Mouse (Mus musculus) hindbrain, embryonic 11.5 days (tissue): ENCODE measurements around the gene Skap1. TPM values are rescaled to one million over a fixed set of nuclear protein-coding genes. Genes with fewer than 3 reads are reported as not detected.

Experiments used
- ATAC-seq: fragments of 200-750 bp; cut with Nextera tagmentation; 2 replicates; pipeline ENCODE4 v1.8.0; 2017; ENCODE audit warnings: mild to moderate bottlenecking, moderate TSS enrichment, moderate library complexity; ENCODE audit not compliant: low FRiP score
- DNase-seq: peaks from one replicate; pipeline ENCODE4 v3.0.0-alpha.2; 2015; ENCODE audit warnings: low spot score
- H3K27ac ChIP-seq: fragments of 300-500 bp; sonication (generic); 2 replicates; pipeline ENCODE4 v1.5.1; 2014; ENCODE audit warnings: mild to moderate bottlenecking, low read depth, low read length
- H3K27me3 ChIP-seq: fragments of 300-500 bp; sonication (generic); 2 replicates; pipeline ENCODE4 v1.6.1; 2014; ENCODE audit warnings: mild to moderate bottlenecking, low read length, moderate library complexity, mixed read lengths; ENCODE audit not compliant: control insufficient read depth, insufficient read depth
- H3K36me3 ChIP-seq: fragments of 300-500 bp; sonication (generic); 2 replicates; pipeline ENCODE4 v1.6.1; 2014; ENCODE audit warnings: mild to moderate bottlenecking, low read length, moderate library complexity, mixed read lengths; ENCODE audit not compliant: control insufficient read depth, insufficient read depth
- H3K4me1 ChIP-seq: fragments of 300-500 bp; sonication (generic); replicated peaks from 2 replicates; pipeline ENCODE4 v1.6.1; 2014; ENCODE audit warnings: low read length, mixed read lengths; ENCODE audit not compliant: control insufficient read depth, insufficient read depth
- H3K4me2 ChIP-seq: fragments of 300-500 bp; sonication (generic); replicated peaks from 2 replicates; pipeline ENCODE4 v1.6.1; 2014; ENCODE audit warnings: mild to moderate bottlenecking, low read depth, low read length
- H3K4me3 ChIP-seq: fragments of 300-500 bp; sonication (generic); 2 replicates; pipeline ENCODE4 v1.5.1; 2014; ENCODE audit warnings: low read depth, low read length
- H3K9ac ChIP-seq: fragments of 300-500 bp; sonication (generic); 2 replicates; pipeline ENCODE4 v1.6.1; 2014; ENCODE audit warnings: low read depth, low read length
- H3K9me3 ChIP-seq: fragments of 300-500 bp; sonication (generic); 2 replicates; pipeline ENCODE4 v1.6.1; 2016; ENCODE audit warnings: low read length; ENCODE audit not compliant: control insufficient read depth
- WGBS: fragments of 180-500 bp; shearing (Covaris S2); extraction: QIAGEN DNeasy Blood & Tissue Kit; methylation state at CpG from one replicate; pipeline ENCODE4 v1.1.7; 2014; 5-methylcytosine and 5-hydroxymethylcytosine counted together
- polyA plus RNA-seq: library from polyadenylated mRNA; unstranded; fragments of >200 nt; fragmentation: Nextera tagmentation; extraction: Ambion mirVana; gene quantifications from 2 replicates; pipeline ENCODE4 v1.2.1, GENCODE M21; 2014

The Skap1 gene
- polyA plus RNA-seq, 1 experiment from 2014 or later: 0.85 TPM

GRCm38 (mm10) chr11:96668367-96668766 lies 204.0 kb downstream of the Skap1 start:
- no peaks in the 10 kb centered on the region for H3K36me3 ChIP-seq
- no peak overlapping the region for H3K27ac ChIP-seq
- no peak overlapping the region for H3K9ac ChIP-seq
- H3K9me3 ChIP-seq: no peaks in the 10 kb centered on the region
- WGBS: 76% methylated on average over 7 of the region's 7 CpGs
- no peak overlapping the region for H3K4me3 ChIP-seq
- H3K27me3 ChIP-seq: peaks cover 2% of the 10 kb centered on the region; the same call in 1 of the 2 replicates
- H3K4me1 ChIP-seq: no peaks in the 10 kb centered on the region
- ATAC-seq: no peak
- H3K4me2 ChIP-seq: no peak overlapping the region
- no peak for DNase-seq

DNA sequence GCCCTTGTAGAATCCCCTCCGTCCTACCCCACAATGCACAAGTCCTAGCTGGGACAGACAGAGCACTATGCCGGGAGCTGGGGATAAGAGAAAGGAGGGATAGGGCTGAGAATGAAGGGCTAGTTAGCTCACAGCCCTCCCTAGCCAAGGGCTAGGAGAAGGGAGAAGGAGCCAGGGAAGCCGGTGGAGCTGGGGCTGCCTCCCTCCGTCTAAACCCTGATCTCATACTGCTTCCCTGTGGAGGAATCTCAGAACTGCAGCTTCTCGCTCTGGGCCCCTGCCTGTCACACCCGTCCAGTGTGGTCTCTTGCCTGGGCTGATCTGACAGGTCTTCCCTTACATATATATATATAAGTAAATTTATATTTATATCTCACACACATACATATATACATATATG lies 209.4 kb downstream of the Skap1 start:
- DNase-seq (peak; percentile 75), ATAC-seq (peak; percentile 54; the same call in 1 of the 2 replicates)
- Histone ChIP-seq H3K4me3 (no peak overlapping the region), H3K27me3 (peaks cover 2% of the 10 kb centered on the region; the same call in 1 of the 2 replicates), H3K9ac (0 out of 2 replicates have a peak overlapping the region, but pooled peaks have one; percentile 19), H3K27ac (no peak overlapping the region), H3K9me3 (no peaks in the 10 kb centered on the region), H3K36me3 (no peaks in the 10 kb centered on the region), H3K4me1 (no peaks in the 10 kb centered on the region), H3K4me2 (0 out of 2 replicates have a peak overlapping the region, but pooled peaks have one; percentile 17)
- 12% methylated on average over 6 of the region's 6 CpGs for WGBS

GRCm38 (mm10) chr11:96674786-96675365 lies 210.5 kb downstream of the Skap1 start:
- H3K4me3 ChIP-seq: no peak overlapping the region
- no peaks in the 10 kb centered on the region for H3K9me3 ChIP-seq
- no peaks in the 10 kb centered on the region for H3K36me3 ChIP-seq
- peaks cover 2% of the 10 kb centered on the region; the same call in 1 of the 2 replicates for H3K27me3 ChIP-seq
- WGBS: 69% methylated on average over 8 of the region's 8 CpGs
- no peak for ATAC-seq
- H3K4me1 ChIP-seq: no peaks in the 10 kb centered on the region
- no peak overlapping the region for H3K4me2 ChIP-seq
- H3K27ac ChIP-seq: no peak overlapping the region
- DNase-seq: no peak
- H3K9ac ChIP-seq: no peak overlapping the region

DNA sequence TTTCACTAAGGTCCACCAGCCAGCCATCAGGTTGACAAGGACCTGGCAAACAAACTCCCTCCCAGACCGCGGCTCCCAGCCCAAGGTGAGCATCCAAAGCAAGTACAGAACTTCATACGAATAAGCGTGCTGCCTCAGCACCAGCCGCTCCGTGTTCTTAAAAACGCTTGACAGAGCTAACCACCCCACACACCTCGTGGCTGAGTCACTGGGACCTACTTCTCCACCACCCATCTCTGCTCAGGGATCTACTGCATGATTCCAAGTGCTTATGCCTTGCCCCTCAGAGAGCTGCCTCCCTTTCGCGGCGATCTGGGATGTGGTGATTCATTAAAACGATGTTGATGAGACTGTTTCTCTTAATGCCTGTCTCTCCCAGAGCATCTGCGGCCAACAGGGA lies 213.6 kb downstream of the Skap1 start:
- Histone ChIP-seq H3K27ac (no peak overlapping the region), H3K4me1 (no peaks in the 10 kb centered on the region), H3K9ac (no peak overlapping the region), H3K4me3 (no peak overlapping the region), H3K4me2 (no peak overlapping the region), H3K9me3 (no peaks in the 10 kb centered on the region), H3K27me3 (no peaks in the 10 kb centered on the region), H3K36me3 (no peaks in the 10 kb centered on the region)
- ATAC-seq (no peak), DNase-seq (no peak)
- 84% methylated on average over 13 of the region's 13 CpGs for WGBS

GRCm38 (mm10) chr11:96679026-96679425 lies 214.6 kb downstream of the Skap1 start:
- H3K27ac ChIP-seq: no peak overlapping the region
- H3K9me3 ChIP-seq: no peaks in the 10 kb centered on the region
- no peaks in the 10 kb centered on the region for H3K27me3 ChIP-seq
- 90% methylated on average over 4 of the region's 4 CpGs for WGBS
- H3K4me1 ChIP-seq: no peaks in the 10 kb centered on the region
- no peak overlapping the region for H3K9ac ChIP-seq
- H3K4me3 ChIP-seq: no peak overlapping the region
- H3K4me2 ChIP-seq: no peak overlapping the region
- H3K36me3 ChIP-seq: no peaks in the 10 kb centered on the region
- no peak for DNase-seq
- ATAC-seq: no peak

- Histone ChIP-seq H3K9ac (no peak overlapping the region), H3K27me3 (no peaks in the 10 kb centered on the region), H3K4me3 (no peak overlapping the region), H3K9me3 (no peaks in the 10 kb centered on the region), H3K4me1 (no peaks in the 10 kb centered on the region), H3K27ac (no peak overlapping the region), H3K4me2 (no peak overlapping the region), H3K36me3 (no peaks in the 10 kb centered on the region)
- 78% methylated on average over 2 of the region's 2 CpGs for WGBS
- ATAC-seq: no peak
- DNase-seq: peak; percentile 18
Observed at GRCm38 (mm10) chr11:96685381-96685780, 221.0 kb downstream of the Skap1 start.

DNA sequence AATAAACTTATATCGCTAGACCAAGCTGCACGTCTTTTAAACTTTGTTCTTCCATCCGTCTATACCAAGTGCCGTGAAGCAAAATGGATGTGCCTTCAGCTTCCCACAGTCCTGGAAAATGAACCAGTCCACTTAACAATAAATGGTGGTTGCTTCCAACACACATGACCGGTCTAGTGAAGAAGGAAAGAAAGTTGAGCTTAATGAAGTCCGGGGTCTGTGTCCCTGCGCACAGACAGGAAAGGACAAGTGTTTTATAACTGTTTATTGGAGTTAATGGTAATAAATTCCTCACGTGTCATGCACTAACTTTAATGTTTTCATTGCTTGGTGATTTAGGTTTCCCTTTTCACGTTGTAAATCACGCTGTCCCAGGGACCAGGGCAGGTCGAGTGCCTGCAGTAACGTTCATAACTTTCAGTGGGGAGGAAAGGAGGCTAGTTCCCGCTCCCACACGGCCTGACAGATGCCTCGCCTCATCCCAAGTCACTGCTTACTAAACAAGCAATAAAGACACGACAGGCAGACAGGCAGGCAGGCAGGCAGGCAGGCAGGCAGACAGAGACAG lies 222.4 kb downstream of the Skap1 start:
- no peak for ATAC-seq
- no peaks in the 10 kb centered on the region for H3K27me3 ChIP-seq
- WGBS: 74% methylated on average over 16 of the region's 16 CpGs
- no peaks in the 10 kb centered on the region for H3K4me1 ChIP-seq
- H3K36me3 ChIP-seq: no peaks in the 10 kb centered on the region
- H3K27ac ChIP-seq: no peak overlapping the region
- no peak for DNase-seq
- no peak overlapping the region for H3K9ac ChIP-seq
- no peak overlapping the region for H3K4me2 ChIP-seq
- H3K9me3 ChIP-seq: no peaks in the 10 kb centered on the region
- H3K4me3 ChIP-seq: no peak overlapping the region

DNA sequence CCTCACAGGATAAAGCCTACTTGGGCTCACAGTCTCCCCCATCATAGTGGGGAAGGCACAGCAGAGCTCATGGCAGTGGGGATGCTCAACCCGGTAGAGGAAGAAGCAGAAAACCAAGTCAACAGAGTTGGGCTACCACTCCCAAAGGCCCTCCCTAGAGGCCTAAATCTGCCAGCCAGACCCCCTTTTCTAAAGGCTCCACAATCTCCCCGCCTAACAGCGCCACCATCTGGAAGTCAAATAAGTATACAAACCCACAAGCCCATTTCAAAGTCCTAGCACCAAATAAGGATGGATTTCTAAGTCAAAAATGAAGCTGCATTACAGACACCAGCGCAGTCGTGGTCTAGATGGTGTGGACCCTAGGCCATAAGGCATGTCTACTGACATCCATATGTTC lies 227.9 kb downstream of the Skap1 start:
- no peaks in the 10 kb centered on the region for H3K36me3 ChIP-seq
- H3K9me3 ChIP-seq: no peaks in the 10 kb centered on the region
- 86% methylated on average over 5 of the region's 5 CpGs for WGBS
- no peak for ATAC-seq
- no peak overlapping the region for H3K4me3 ChIP-seq
- DNase-seq: no peak
- no peak overlapping the region for H3K4me2 ChIP-seq
- H3K27ac ChIP-seq: no peak overlapping the region
- H3K4me1 ChIP-seq: peaks cover 2% of the 10 kb centered on the region; the same call in 1 of the 2 replicates
- no peaks in the 10 kb centered on the region for H3K27me3 ChIP-seq
- no peak overlapping the region for H3K9ac ChIP-seq

GRCm38 (mm10) chr11:96693360-96693759 lies 229.0 kb downstream of the Skap1 start:
- Histone ChIP-seq H3K9me3 (no peaks in the 10 kb centered on the region), H3K4me2 (no peak overlapping the region), H3K27me3 (no peaks in the 10 kb centered on the region), H3K36me3 (no peaks in the 10 kb centered on the region), H3K4me1 (peaks cover 2% of the 10 kb centered on the region; the same call in 1 of the 2 replicates), H3K27ac (no peak overlapping the region), H3K9ac (no peak overlapping the region), H3K4me3 (no peak overlapping the region)
- DNase-seq: no peak
- 92% methylated on average over 11 of the region's 11 CpGs for WGBS
- no peak for ATAC-seq
